Mouse (Mus musculus) stomach, postnatal 0 days (tissue): ENCODE data around the gene Phf20.

Experiments used
- CTCF ChIP-seq: IDR thresholded peaks from 2 replicates; pipeline ENCODE4 v1.5.1; 2016; ENCODE audit warnings: antibody characterized with exemption, low read depth, mild to moderate bottlenecking, moderate library complexity
- EP300 ChIP-seq: optimal IDR thresholded peaks from 2 replicates; pipeline ENCODE3; 2016; ENCODE audit warnings: antibody characterized with exemption

- no peak; the same call in 1 of the 2 replicates for TF ChIP-seq CTCF
- no peak for TF ChIP-seq EP300
Measured at GRCm38 (mm10) chr2:156281227-156281626, 85.0 kb downstream of the Phf20 start.
